Mouse (Mus musculus) limb, embryonic 11.5 days (tissue): ENCODE measurements at regions not wholly inside any gene's neighbourhood (a gene's known extent, or its start where the extent isn't known, plus 50 kb on each side); places are given as distances from the start of the nearest gene placed in this dataset.
A peak's percentile ranks its signal among the peaks of the same experiment; 100 is the strongest.

ENCODE experiments used
- ATAC-seq: fragments of 200-750 bp; cut with Nextera tagmentation; 2 replicates; pipeline ENCODE4 v1.8.0; 2017; ENCODE audit warnings: low read depth; ENCODE audit not compliant: insufficient number of reproducible peaks, low FRiP score, low TSS enrichment
- DNase-seq: peaks from one replicate; pipeline ENCODE4 v3.0.0-alpha.2; 2015; ENCODE audit warnings: low spot score
- H3K27ac ChIP-seq: fragments of 300-500 bp; sonication (generic); replicated peaks from 2 replicates; pipeline ENCODE4 v1.5.1; 2014; ENCODE audit warnings: low read depth, mild to moderate bottlenecking, low read length
- H3K27me3 ChIP-seq: fragments of 300-500 bp; sonication (generic); 2 replicates; pipeline ENCODE4 v1.6.1; 2014; ENCODE audit warnings: mild to moderate bottlenecking, low read length, mixed read lengths; ENCODE audit not compliant: control insufficient read depth, insufficient read depth
- H3K36me3 ChIP-seq: fragments of 300-500 bp; sonication (generic); 2 replicates; pipeline ENCODE4 v1.6.1; 2014; ENCODE audit warnings: mild to moderate bottlenecking, low read length, moderate library complexity, mixed read lengths; ENCODE audit not compliant: control insufficient read depth, insufficient read depth
- H3K4me1 ChIP-seq: fragments of 300-500 bp; sonication (generic); 2 replicates; pipeline ENCODE4 v1.6.1; 2014; ENCODE audit warnings: low read length, mixed read lengths; ENCODE audit not compliant: control insufficient read depth, insufficient read depth
- H3K4me2 ChIP-seq: fragments of 300-500 bp; sonication (generic); 2 replicates; pipeline ENCODE4 v1.6.1; 2014; ENCODE audit warnings: low read depth, mild to moderate bottlenecking, moderate library complexity; ENCODE audit not compliant: severe bottlenecking
- H3K4me3 ChIP-seq: fragments of 300-500 bp; sonication (generic); 2 replicates; pipeline ENCODE4 v1.5.1; 2014; ENCODE audit warnings: low read depth, low read length
- H3K9ac ChIP-seq: fragments of 300-500 bp; sonication (generic); 2 replicates; pipeline ENCODE4 v1.6.1; 2014; ENCODE audit warnings: mild to moderate bottlenecking, low read length
- H3K9me3 ChIP-seq: fragments of 300-500 bp; sonication (generic); 2 replicates; pipeline ENCODE4 v1.6.1; 2016; ENCODE audit warnings: low read length; ENCODE audit not compliant: control insufficient read depth
- WGBS: fragments of 180-500 bp; shearing (Covaris S2); extraction: QIAGEN DNeasy Blood & Tissue Kit; methylation state at CpG from one replicate; pipeline ENCODE4 v1.1.7; 2014; 5-methylcytosine and 5-hydroxymethylcytosine counted together

DNA sequence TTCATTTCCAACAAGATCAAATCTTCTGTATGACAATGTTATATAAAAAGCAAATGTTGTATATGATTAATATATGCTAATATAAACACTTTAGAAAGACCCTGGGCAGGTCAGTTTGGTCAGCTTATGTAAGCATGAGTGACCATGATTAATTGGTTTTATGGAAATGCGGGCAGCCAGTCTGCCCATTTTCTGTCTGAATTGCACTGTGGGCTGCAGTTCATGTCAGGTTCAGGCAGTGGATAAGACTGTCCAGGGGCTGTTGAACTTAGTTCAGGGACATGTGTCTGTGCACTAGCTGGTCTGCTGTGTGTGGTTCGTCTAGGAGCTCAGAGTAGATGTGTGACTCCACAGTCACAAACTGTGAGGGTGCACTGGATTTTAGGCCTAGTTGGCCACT is 246.0 kb downstream of the Plekhb2 start:
- DNase-seq (no peak), ATAC-seq (no peak)
- Histone ChIP-seq H3K4me1 (no peaks in the 10 kb centered on the region), H3K27me3 (no peaks in the 10 kb centered on the region), H3K4me3 (no peak overlapping the region), H3K36me3 (no peaks in the 10 kb centered on the region), H3K9me3 (no peaks in the 10 kb centered on the region), H3K9ac (no peak overlapping the region), H3K4me2 (no peak overlapping the region), H3K27ac (no peak overlapping the region)
- WGBS: 89% methylated on average over 2 of the region's 2 CpGs

GRCm38 (mm10) chr1:35106665-35107064 is 256.9 kb downstream of the Plekhb2 start:
- no peaks in the 10 kb centered on the region for H3K4me1 ChIP-seq
- 100% methylated on average over 1 of the region's 1 CpGs for WGBS
- no peak overlapping the region for H3K27ac ChIP-seq
- no peaks in the 10 kb centered on the region for H3K9me3 ChIP-seq
- H3K4me3 ChIP-seq: no peak overlapping the region
- H3K27me3 ChIP-seq: no peaks in the 10 kb centered on the region
- no peak overlapping the region for H3K9ac ChIP-seq
- no peak for DNase-seq
- H3K4me2 ChIP-seq: no peak overlapping the region
- peak; percentile 79; the same call in 1 of the 2 replicates for ATAC-seq
- no peaks in the 10 kb centered on the region for H3K36me3 ChIP-seq

GRCm38 (mm10) chr1:35109801-35110200 is 260.0 kb downstream of the Plekhb2 start:
- ATAC-seq (no peak), DNase-seq (no peak)
- Histone ChIP-seq H3K4me3 (no peak overlapping the region), H3K36me3 (no peaks in the 10 kb centered on the region), H3K27me3 (no peaks in the 10 kb centered on the region), H3K4me2 (no peak overlapping the region), H3K9ac (no peak overlapping the region), H3K4me1 (no peaks in the 10 kb centered on the region), H3K27ac (no peak overlapping the region), H3K9me3 (no peaks in the 10 kb centered on the region)
- WGBS: 67% methylated on average over 1 of the region's 1 CpGs

GRCm38 (mm10) chr1:35115521-35115920 is 265.7 kb downstream of the Plekhb2 start:
- Histone ChIP-seq H3K9ac (no peak overlapping the region), H3K9me3 (no peaks in the 10 kb centered on the region; the same call in 1 of the 2 replicates), H3K36me3 (no peaks in the 10 kb centered on the region), H3K4me1 (no peaks in the 10 kb centered on the region), H3K4me3 (no peak overlapping the region), H3K27me3 (no peaks in the 10 kb centered on the region), H3K4me2 (no peak overlapping the region), H3K27ac (no peak overlapping the region)
- ATAC-seq (no peak), DNase-seq (no peak)

DNA sequence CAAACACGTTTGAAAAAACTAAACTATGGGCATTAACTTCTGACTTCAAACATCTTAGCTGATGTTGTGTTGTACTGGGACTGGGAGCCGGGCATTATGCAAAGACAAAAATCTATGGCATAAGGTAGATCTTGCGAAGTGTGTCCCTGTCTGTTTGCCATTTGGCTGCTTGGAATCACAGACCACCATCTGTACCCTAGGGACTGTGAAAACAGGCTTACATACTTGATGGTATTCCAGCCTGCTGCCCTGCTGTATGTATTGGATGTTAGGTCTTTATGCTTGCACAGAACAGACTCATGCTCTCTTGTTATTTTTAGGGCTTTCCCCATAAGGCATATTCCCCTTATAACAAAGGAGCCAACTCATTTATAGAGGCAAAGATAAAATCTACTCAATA is 288.1 kb downstream of the Plekhb2 start:
- DNase-seq (no peak), ATAC-seq (no peak)
- WGBS: 78% methylated on average over 3 of the region's 3 CpGs
- H3K9me3 ChIP-seq: no peaks in the 10 kb centered on the region
- H3K27ac ChIP-seq: no peak overlapping the region
- H3K4me3 ChIP-seq: no peak overlapping the region
- H3K4me2 ChIP-seq: no peak overlapping the region
- H3K9ac ChIP-seq: no peak overlapping the region
- H3K4me1 ChIP-seq: no peaks in the 10 kb centered on the region
- H3K27me3 ChIP-seq: no peaks in the 10 kb centered on the region
- no peaks in the 10 kb centered on the region for H3K36me3 ChIP-seq

DNA sequence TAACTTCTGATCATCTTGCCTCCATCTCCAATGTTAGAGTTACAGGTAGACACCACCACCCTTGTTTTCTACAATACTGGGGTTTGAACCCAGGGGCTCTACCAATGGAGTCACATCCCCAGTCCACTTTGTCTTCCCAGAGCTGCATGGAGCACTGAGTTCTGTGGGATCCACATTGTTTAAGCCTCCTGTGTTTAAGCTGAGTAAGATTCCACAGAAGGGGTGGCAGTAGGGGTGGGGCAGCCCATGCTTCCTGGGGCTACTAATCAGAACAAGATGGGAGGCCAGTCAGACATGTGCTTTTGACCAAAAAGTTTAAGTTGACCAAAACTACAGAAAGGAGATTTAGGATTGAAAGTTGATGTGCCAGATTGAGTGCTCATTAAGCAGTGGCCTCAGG is 299.3 kb downstream of the Plekhb2 start:
- no peak for ATAC-seq
- H3K4me2 ChIP-seq: no peak overlapping the region
- DNase-seq: no peak
- H3K9me3 ChIP-seq: no peaks in the 10 kb centered on the region
- no peaks in the 10 kb centered on the region for H3K4me1 ChIP-seq
- H3K4me3 ChIP-seq: no peak overlapping the region
- no peaks in the 10 kb centered on the region for H3K36me3 ChIP-seq
- no peaks in the 10 kb centered on the region for H3K27me3 ChIP-seq
- no peak overlapping the region for H3K9ac ChIP-seq
- H3K27ac ChIP-seq: no peak overlapping the region

- Histone ChIP-seq H3K4me1 (no peaks in the 10 kb centered on the region), H3K27me3 (no peaks in the 10 kb centered on the region), H3K9ac (no peak overlapping the region), H3K36me3 (no peaks in the 10 kb centered on the region), H3K4me2 (no peak overlapping the region), H3K27ac (no peak overlapping the region), H3K4me3 (no peak overlapping the region), H3K9me3 (no peaks in the 10 kb centered on the region)
- DNase-seq: no peak
- no peak for ATAC-seq
These were observed 312.7 kb downstream of the Plekhb2 start for GRCm38 (mm10) chr1:35162506-35162905.

- Histone ChIP-seq H3K4me1 (no peaks in the 10 kb centered on the region), H3K4me2 (no peak overlapping the region), H3K27ac (no peak overlapping the region), H3K4me3 (no peak overlapping the region), H3K9ac (no peak overlapping the region), H3K27me3 (no peaks in the 10 kb centered on the region), H3K36me3 (no peaks in the 10 kb centered on the region), H3K9me3 (no peaks in the 10 kb centered on the region; the same call in 1 of the 2 replicates)
- no peak for DNase-seq
- 88% methylated on average over 2 of the region's 2 CpGs for WGBS
- no peak for ATAC-seq
These were observed 350.9 kb downstream of the Plekhb2 start for GRCm38 (mm10) chr1:35200656-35201055.

GRCm38 (mm10) chr1:35201083-35201879 is 351.5 kb downstream of the Plekhb2 start:
- ATAC-seq: no peak
- no peak overlapping the region for H3K4me2 ChIP-seq
- H3K9ac ChIP-seq: no peak overlapping the region
- H3K4me3 ChIP-seq: no peak overlapping the region
- no peaks in the 10 kb centered on the region for H3K4me1 ChIP-seq
- H3K27me3 ChIP-seq: no peaks in the 10 kb centered on the region
- H3K36me3 ChIP-seq: no peaks in the 10 kb centered on the region
- H3K27ac ChIP-seq: no peak overlapping the region
- WGBS: 77% methylated on average over 7 of the region's 7 CpGs
- no peak for DNase-seq
- no peaks in the 10 kb centered on the region; the same call in 1 of the 2 replicates for H3K9me3 ChIP-seq
